Mouse (Mus musculus) cortical plate, adult 2 months (tissue): Measurements from ENCODE around the gene Cep97.

Experiments used
- CTCF ChIP-seq: fragments of 200-500 bp; IDR thresholded peaks from 2 replicates; pipeline ENCODE4 v1.5.1; 2011; ENCODE audit warnings: mild to moderate bottlenecking, control low read depth, low read length; ENCODE audit not compliant: insufficient read depth; ENCODE audit errors: extremely low read depth
- POLR2A ChIP-seq: fragments of 200-500 bp; IDR thresholded peaks from 2 replicates; pipeline ENCODE4 v1.6.1; 2011; ENCODE audit warnings: mild to moderate bottlenecking, low read length, control low read depth; ENCODE audit not compliant: insufficient read depth; ENCODE audit errors: extremely low read depth

GRCm38 (mm10) chr16:55892484-55892883 is 42.2 kb downstream of the Cep97 start:
- no peak for TF ChIP-seq CTCF
- TF ChIP-seq POLR2A, result no peak
